Mouse (Mus musculus) CH12.LX (cell line): Measurements from ENCODE around the gene Rbbp8nl. TPM values are rescaled to one million over a fixed set of nuclear protein-coding genes. Genes with fewer than 3 reads are reported as not detected.

Source experiments
- DNase-seq: peaks from one replicate; pipeline ENCODE4 v3.0.0-alpha.2; 2013; ENCODE audit errors: extremely low read depth
- H3K27ac ChIP-seq: 2 replicates; pipeline ENCODE4 v1.5.1; 2012; ENCODE audit warnings: low read depth, mild to moderate bottlenecking, control low read depth, moderate library complexity; ENCODE audit not compliant: insufficient read depth
- H3K27me3 ChIP-seq: replicated peaks from 2 replicates; pipeline ENCODE3; 2012; ENCODE audit warnings: inconsistent platforms
- H3K36me3 ChIP-seq, 2 experiments: replicated peaks in 1 of 2; 2 replicates each; pipeline versions ENCODE3 to v1.6.1; 2012; ENCODE audit warnings: inconsistent platforms in 1 of 2, low read length in 1 of 2, mild to moderate bottlenecking in 1 of 2, mixed read lengths in 1 of 2, moderate library complexity in 1 of 2; ENCODE audit not compliant: control insufficient read depth in 1 of 2, insufficient read depth in 1 of 2
- H3K4me1 ChIP-seq, 2 experiments: 2 replicates each; pipeline ENCODE4 v1.6.1; 2012; ENCODE audit warnings: inconsistent platforms in 1 of 2, moderate library complexity in 1 of 2; ENCODE audit not compliant: insufficient read depth in 2 of 2, control insufficient read depth in 1 of 2
- H3K4me2 ChIP-seq: 2 replicates; pipeline ENCODE4 v1.6.1; 2012; ENCODE audit warnings: low read depth, mild to moderate bottlenecking, control low read depth; ENCODE audit not compliant: poor library complexity, insufficient read depth, severe bottlenecking
- H3K4me3 ChIP-seq, 3 experiments: fragments of 150-350 bp in 1 of 3; sonication (generic) in 1 of 3; replicated peaks in 1 of 3; 2 replicates each; pipeline versions ENCODE3 to v1.5.1; 2011 to 2012; ENCODE audit warnings: low read depth in 2 of 3, low read length in 2 of 3, mild to moderate bottlenecking in 2 of 3, moderate library complexity in 2 of 3, control low read depth in 1 of 3, improper control_type of control experiment in 1 of 3, inconsistent platforms in 1 of 3, mixed read lengths in 1 of 3; ENCODE audit not compliant: poor library complexity in 1 of 3
- H3K79me2 ChIP-seq: replicated peaks from 2 replicates; pipeline ENCODE4 v1.6.1; 2012; ENCODE audit warnings: mild to moderate bottlenecking, moderate library complexity; ENCODE audit not compliant: control insufficient read depth, poor library complexity, insufficient read depth, severe bottlenecking; ENCODE audit errors: extremely low read depth
- H3K9ac ChIP-seq: 2 replicates; pipeline ENCODE4 v1.6.1; 2012; ENCODE audit warnings: low read depth, mild to moderate bottlenecking, control low read depth, moderate library complexity; ENCODE audit not compliant: insufficient read depth
- H3K9me3 ChIP-seq: replicated peaks from 2 replicates; pipeline ENCODE3; 2012; ENCODE audit warnings: low read length, inconsistent platforms, mixed read lengths
- CTCF ChIP-seq, 2 experiments: IDR thresholded peaks in 1 of 2; conservative IDR thresholded peaks in 1 of 2; 2 replicates each; pipeline ENCODE4 v1.5.1; 2011 to 2012; ENCODE audit warnings: low read depth in 2 of 2, low read length in 2 of 2, improper control_type of control experiment in 1 of 2, inconsistent platforms in 1 of 2, mild to moderate bottlenecking in 1 of 2, moderate library complexity in 1 of 2
- E2F4 ChIP-seq: IDR thresholded peaks from 2 replicates; pipeline ENCODE4 v1.6.1; 2011; ENCODE audit warnings: low read depth, low read length, improper control_type of control experiment; ENCODE audit not compliant: insufficient replicate concordance
- ELF1 ChIP-seq: IDR thresholded peaks from 2 replicates; pipeline ENCODE4 v1.6.1; 2014; ENCODE audit warnings: low read depth, mild to moderate bottlenecking, inconsistent platforms, low read length, improper control_type of control experiment
- EP300 ChIP-seq: IDR thresholded peaks from 2 replicates; pipeline ENCODE4 v1.6.1; 2011; ENCODE audit warnings: low read length, improper control_type of control experiment
- ETS1 ChIP-seq: conservative IDR thresholded peaks from 2 replicates; pipeline ENCODE4 v1.6.1; 2012; ENCODE audit warnings: low read depth, mild to moderate bottlenecking, inconsistent platforms, low read length, improper control_type of control experiment, moderate library complexity
- GABPA ChIP-seq: IDR thresholded peaks from 2 replicates; pipeline ENCODE4 v1.6.1; 2012; ENCODE audit warnings: low read depth, low read length, improper control_type of control experiment, inconsistent platforms; ENCODE audit not compliant: insufficient replicate concordance
- HCFC1 ChIP-seq: IDR thresholded peaks from 2 replicates; pipeline ENCODE4 v1.6.1; 2012; ENCODE audit warnings: low read depth, mild to moderate bottlenecking, inconsistent platforms, low read length, improper control_type of control experiment
- IRF4 ChIP-seq: IDR thresholded peaks from 2 replicates; pipeline ENCODE4 v1.6.1; 2014; ENCODE audit warnings: low read depth, mild to moderate bottlenecking, inconsistent platforms, low read length, improper control_type of control experiment
- JUND ChIP-seq: conservative IDR thresholded peaks from 2 replicates; pipeline ENCODE4 v1.6.1; 2011; ENCODE audit warnings: low read depth, low read length, improper control_type of control experiment
- KAT2A ChIP-seq: IDR thresholded peaks from 2 replicates; pipeline ENCODE4 v1.6.1; 2012; ENCODE audit warnings: low read length, improper control_type of control experiment, inconsistent platforms; ENCODE audit not compliant: insufficient replicate concordance
- MAFK ChIP-seq: IDR thresholded peaks from 2 replicates; pipeline ENCODE4 v1.6.1; 2011; ENCODE audit warnings: low read length, improper control_type of control experiment; ENCODE audit not compliant: insufficient replicate concordance
- MAX ChIP-seq: IDR thresholded peaks from 2 replicates; pipeline ENCODE4 v1.6.1; 2011; ENCODE audit warnings: low read length, improper control_type of control experiment
- MEF2A ChIP-seq: IDR thresholded peaks from 2 replicates; pipeline ENCODE4 v1.6.1; 2014; ENCODE audit warnings: low read depth, mild to moderate bottlenecking, inconsistent platforms, low read length, improper control_type of control experiment, borderline replicate concordance
- SIN3A ChIP-seq: IDR thresholded peaks from 2 replicates; pipeline ENCODE4 v1.6.1; 2012; ENCODE audit warnings: low read length, improper control_type of control experiment, inconsistent platforms
- SMC3 ChIP-seq: IDR thresholded peaks from 2 replicates; pipeline ENCODE4 v1.6.1; 2011; ENCODE audit warnings: low read depth, low read length, improper control_type of control experiment
- TBP ChIP-seq: conservative IDR thresholded peaks from 2 replicates; pipeline ENCODE4 v1.6.1; 2011; ENCODE audit warnings: low read depth, low read length, improper control_type of control experiment
- TCF12 ChIP-seq: IDR thresholded peaks from 2 replicates; pipeline ENCODE4 v1.6.1; 2014; ENCODE audit warnings: low read depth, mild to moderate bottlenecking, inconsistent platforms, low read length, improper control_type of control experiment
- USF2 ChIP-seq: conservative IDR thresholded peaks from 2 replicates; pipeline ENCODE4 v1.6.1; 2011; ENCODE audit warnings: low read depth, low read length, improper control_type of control experiment
- ZC3H11A ChIP-seq: IDR thresholded peaks from 2 replicates; pipeline ENCODE4 v1.6.1; 2012; ENCODE audit warnings: low read depth, mild to moderate bottlenecking, inconsistent platforms, low read length, improper control_type of control experiment
- ZKSCAN1 ChIP-seq: IDR thresholded peaks from 2 replicates; pipeline ENCODE4 v1.6.1; 2012; ENCODE audit warnings: low read depth, inconsistent platforms, low read length, improper control_type of control experiment, borderline replicate concordance
- dilution Hi-C: fragments of 300-500 bp; cut with MboI; formaldehyde crosslinking; loops from 2 replicates; pipeline ENCODE4 v1.14.3; 2020; ENCODE audit warnings: low sequenced_read_pairs; ENCODE audit not compliant: extremely low pct_unique_long_range_greater_than_20kb, extremely low pct_ligation_motif_present
- in situ Hi-C: fragments of 300-500 bp; cut with MboI; formaldehyde crosslinking; loops from 3 replicates; pipeline ENCODE4 v1.14.3; 2019; ENCODE audit warnings: low sequenced_read_pairs, low pct_ligation_motif_present, low pct_unique_long_range_greater_than_20kb, mixed read lengths
- polyA plus RNA-seq: library from polyadenylated mRNA; unstranded; fragments of >175 nt; gene quantifications from 2 replicates; pipeline ENCODE4 v1.2.1, GENCODE M21; 2012; ENCODE audit warnings: low read depth; ENCODE audit not compliant: insufficient read length
- total RNA-seq, 2 experiments: library from RNA; depleted of rRNA; stranded (reverse); fragments of 300-350 nt in 1 of 2; fragments of >200 nt in 1 of 2; gene quantifications; 2 replicates each; pipeline ENCODE4 v1.2.3; 2012 to 2014

Gene Rbbp8nl
- total and polyA plus RNA-seq, 3 experiments = not detected

GRCm38 (mm10) chr2:180322674-180323355, 33.1 kb upstream of the Rbbp8nl start:
- Histone ChIP-seq H3K9me3 (no peaks in the 10 kb centered on the region), H3K4me3 (no peak overlapping the region), H3K4me2 (no peak overlapping the region), H3K4me1 (peaks cover 0 to 3% of the 10 kb centered on the region in 2 experiments; a peak in 1 of 4 replicates), H3K27me3 (peaks cover 74% of the 10 kb centered on the region), H3K36me3 (no peaks in the 10 kb centered on the region), H3K9ac (no peak overlapping the region), H3K27ac (no peak overlapping the region), H3K79me2 (no peaks in the 10 kb centered on the region)
- dilution Hi-C loops (no loop called here), in situ Hi-C loops (no loop called here)
- TF ChIP-seq MAFK (no peak), ETS1 (no peak), ZC3H11A (no peak), MEF2A (no peak), KAT2A (no peak), TCF12 (no peak)
- DNase-seq = no peak

GRCm38 (mm10) chr2:180320216-180320615, 30.5 kb upstream of the Rbbp8nl start:
- dilution Hi-C loops = no loop called here
- Histone ChIP-seq H3K4me1 (peaks cover 0 to 3% of the 10 kb centered on the region in 2 experiments; a peak in 1 of 4 replicates), H3K27me3 (peaks cover 72% of the 10 kb centered on the region), H3K27ac (no peak overlapping the region), H3K4me3 (no peak overlapping the region), H3K9ac (no peak overlapping the region), H3K79me2 (no peaks in the 10 kb centered on the region), H3K36me3 (no peaks in the 10 kb centered on the region), H3K4me2 (no peak overlapping the region), H3K9me3 (no peaks in the 10 kb centered on the region)
- no peak for DNase-seq
- TF ChIP-seq TBP (no peak), HCFC1 (no peak), EP300 (no peak), JUND (no peak), KAT2A (no peak), MEF2A (no peak), GABPA (no peak), E2F4 (no peak), ZKSCAN1 (no peak), SMC3 (no peak), CTCF (conservative IDR thresholded peaks at IDR 0.05 in 1 of 2, IDR thresholded peaks at IDR 0.05 in 1 of 2; ENCODE audit: low read depth in 2 of 2, low read length in 2 of 2) (no peak), ELF1 (no peak), MAFK (no peak), SIN3A (no peak), MAX (no peak), IRF4 (no peak), USF2 (no peak)
- in situ Hi-C loops = no loop called here
